Mouse (Mus musculus): Measurements from ENCODE around the gene Cypt15.
"Not testable (repeated sequence)": the region's sequence is repeated elsewhere in the genome, so short reads cannot be mapped to it uniquely, and the experiment has no call there.

Cypt15 gene

DNA sequence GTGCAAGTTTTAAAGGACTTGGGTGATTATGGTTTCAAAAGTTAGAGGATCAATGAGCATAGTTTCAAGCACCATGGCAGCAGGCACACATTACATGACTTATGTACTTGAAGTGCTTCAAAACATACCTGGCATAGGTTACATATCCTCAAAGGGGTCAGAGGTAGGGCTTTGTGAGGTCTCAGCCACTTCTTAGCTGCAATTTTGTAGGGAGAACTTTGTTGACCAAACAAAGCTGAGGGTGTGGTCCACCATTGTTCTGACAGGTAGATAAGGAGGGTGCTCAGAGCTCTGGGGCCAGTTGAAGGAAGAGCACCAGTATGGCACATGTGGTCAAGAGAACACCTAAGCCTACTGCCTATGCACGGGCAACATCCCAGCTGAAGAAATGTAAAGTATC lies at the start of gene Cypt15:
Cypt15 (plus strand) TSS at position 301 of the 400 bp plus-strand sequence.
- DNase-seq: not testable (repeated sequence)

DNA sequence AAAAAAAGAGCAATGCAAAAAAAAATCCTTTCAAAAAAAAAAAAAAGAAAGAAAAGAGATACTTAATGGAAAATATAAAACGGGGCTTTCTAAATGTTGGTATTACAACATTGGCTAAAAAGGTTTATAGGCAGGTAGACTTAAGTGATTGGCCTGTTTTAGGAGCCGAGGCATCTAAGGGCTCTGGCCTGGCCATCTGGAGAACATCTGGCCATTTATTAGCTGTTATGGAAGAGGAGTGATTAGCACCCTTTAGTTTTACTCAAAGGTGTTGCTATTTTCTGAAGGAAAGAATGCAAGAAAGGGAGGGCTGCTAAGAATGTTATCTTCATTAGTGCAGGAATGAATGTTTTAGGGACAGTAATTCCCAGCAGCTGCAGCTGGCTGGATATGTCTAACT lies 24.9 kb downstream of the Cypt15 start:
- DNase-seq: no peak

DNA sequence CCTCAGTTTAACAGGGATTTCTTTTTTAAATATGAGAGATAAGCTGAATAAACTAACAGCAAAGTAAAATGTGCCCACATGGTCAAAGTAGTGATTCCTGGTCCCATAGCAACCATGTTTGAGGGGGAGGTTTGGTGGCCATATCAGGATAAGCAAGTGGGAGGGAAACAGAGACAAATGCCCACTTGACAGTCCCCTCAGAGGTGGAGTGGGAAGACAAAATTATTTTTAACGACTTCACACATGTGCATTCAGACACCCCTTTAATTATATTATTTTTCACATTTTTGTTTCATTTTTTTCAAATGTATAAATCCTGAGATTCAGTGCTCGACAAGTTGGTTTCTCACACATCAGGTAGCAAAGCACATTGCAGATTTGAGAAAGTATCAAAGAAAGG lies 32.8 kb downstream of the Cypt15 start:
- no peak for DNase-seq

DNA sequence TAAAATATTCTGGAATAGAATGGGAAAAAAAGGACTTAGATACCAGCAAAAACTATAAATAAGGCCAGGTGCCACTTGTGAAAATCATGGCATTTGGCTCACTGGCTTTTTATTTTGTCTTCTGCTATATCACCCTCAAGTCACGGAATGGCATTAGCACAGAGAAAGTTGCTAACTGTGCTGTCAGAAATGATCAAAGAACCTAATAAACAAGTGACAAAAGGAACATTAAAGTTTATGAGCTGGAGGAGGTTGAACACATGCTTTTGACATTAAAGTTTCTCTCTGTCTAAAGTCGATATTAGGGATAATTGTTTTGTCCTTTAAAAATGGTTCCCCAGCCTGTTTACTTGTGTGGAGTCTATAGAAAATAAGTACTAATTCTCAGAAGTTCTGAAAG lies 37.7 kb downstream of the Cypt15 start:
- no peak for DNase-seq

Data from right cerebral cortex, postnatal 25 days (tissue).